Mouse (Mus musculus) lung, embryonic 16.5 days (tissue): Measurements from ENCODE around the gene Zswim4. TPM values are rescaled to one million over a fixed set of nuclear protein-coding genes. Genes with fewer than 3 reads are reported as not detected.

ENCODE experiments used
- microRNA counts: library from miRNA; unstranded; fragments of <30 nt; microRNA quantifications from one replicate; lab custom pipeline; 2016
- microRNA-seq: library from miRNA; unstranded; fragments of <30 nt; microRNA quantifications from one replicate; pipeline ENCODE4, GENCODE M21; 2016
- polyA plus RNA-seq: library from polyadenylated mRNA; unstranded; fragments of >200 nt; fragmentation: Nextera tagmentation; extraction: Ambion mirVana; gene quantifications from 2 replicates; pipeline ENCODE4 v1.2.1, GENCODE M21; 2015

The Zswim4 gene
- polyA plus RNA-seq, 1 experiment from 2014 or later: 14.6 TPM

MicroRNA genes within 50 kb of the gene (microRNA counts, 519-probe panel; counts per million panel counts)
- microRNA mmu-miR-181c (lab: Ali Mortazavi, UCI): 2,696 counts per million, percentile 49 among the panel's probes with 10 or more counts
- microRNA mmu-miR-23a (lab: Ali Mortazavi, UCI): 4,286 counts per million, percentile 86 among the panel's probes with 10 or more counts
- microRNA mmu-miR-27a (lab: Ali Mortazavi, UCI): 4,677 counts per million, percentile 93 among the panel's probes with 10 or more counts

Small RNA genes lying within 50 kb of the gene (microRNA-seq; reads per million reads assigned to microRNA genes)
- gene Mir181c: 5,135 reads per million, percentile 90 among the genes with 10 or more reads in this experiment
- gene Mir181d: 3,597 reads per million, percentile 87 among the genes with 10 or more reads in this experiment
- 18,018 reads per million, percentile 96 among the genes with 10 or more reads in this experiment for gene Mir23a
- gene Mir24-2: not detected
- gene Mir27a: 310 reads per million, percentile 63 among the genes with 10 or more reads in this experiment
- gene Mir3074-2: not detected

Other genes starting within 250 kb of the Zswim4 start
- 8.4 and 11.0 TPM in 2 replicates for gene Samd1, start 239.4 kb downstream of the Zswim4 start, polyA plus RNA-seq
- 0.55 and 1.1 TPM in 2 replicates for gene 1700067K01Rik, start 235.6 kb downstream of the Zswim4 start, polyA plus RNA-seq
- gene 2210011C24Rik, start 224.9 kb downstream of the Zswim4 start, polyA plus RNA-seq: 3.5 and 4.4 TPM in 2 replicates
- gene Palm3, start 215.6 kb downstream of the Zswim4 start, polyA plus RNA-seq: 6.5 and 7.4 TPM in 2 replicates
- 1.6 and 2.0 TPM in 2 replicates for gene Il27ra, start 194.5 kb downstream of the Zswim4 start, polyA plus RNA-seq
- not detected in 2 replicates for gene Rln3, start 192.1 kb downstream of the Zswim4 start, polyA plus RNA-seq
- 1.2 and 1.4 TPM in 2 replicates for gene Gm10643, start 171.9 kb downstream of the Zswim4 start, polyA plus RNA-seq
- 8.6 and 8.8 TPM in 2 replicates for gene Rfx1, start 170.2 kb downstream of the Zswim4 start, polyA plus RNA-seq
- gene Dcaf15, start 132.3 kb downstream of the Zswim4 start, polyA plus RNA-seq: 6.9 and 8.5 TPM in 2 replicates
- gene Podnl1, start 111.1 kb downstream of the Zswim4 start, polyA plus RNA-seq: 0.34 and 0.41 TPM in 2 replicates
- 24.2 and 25.9 TPM in 2 replicates for gene Cc2d1a, start 89.1 kb downstream of the Zswim4 start, polyA plus RNA-seq
- gene 4930432K21Rik, start 89.0 kb downstream of the Zswim4 start, polyA plus RNA-seq: 1.5 and 2.0 TPM in 2 replicates
- 1.2 and 3.5 TPM in 2 replicates for gene Nanos3, start 51.8 kb downstream of the Zswim4 start, polyA plus RNA-seq
- 333 and 350 TPM in 2 replicates for gene D8Ertd738e, start 12.7 kb upstream of the Zswim4 start, polyA plus RNA-seq
- 51.4 and 51.9 TPM in 2 replicates for gene Mri1, start 20.3 kb upstream of the Zswim4 start, polyA plus RNA-seq
- gene Ccdc130, start 33.3 kb upstream of the Zswim4 start, polyA plus RNA-seq: 18.4 and 19.4 TPM in 2 replicates
- 1.9 and 2.7 TPM in 2 replicates for gene Cacna1a, start 151.4 kb upstream of the Zswim4 start, polyA plus RNA-seq